Mouse (Mus musculus) embryo, embryonic 10.5 days (tissue): ENCODE measurements around the gene Atl2.

Experiments
- DNase-seq: peaks from one replicate; pipeline ENCODE4 v3.0.0-alpha.2; 2015; ENCODE audit warnings: low spot score

The Atl2 gene

GRCm38 (mm10) chr17:79818884-79819283 lies 77.0 kb downstream of the Atl2 start:
- no peak for DNase-seq

- DNase-seq, result peak; percentile 89
Observed at GRCm38 (mm10) chr17:79817995-79818394, 77.9 kb downstream of the Atl2 start.

GRCm38 (mm10) chr17:79817551-79817950 lies 78.4 kb downstream of the Atl2 start:
- DNase-seq, result no peak

GRCm38 (mm10) chr17:79816896-79817295 lies 79.0 kb downstream of the Atl2 start:
- no peak for DNase-seq

- no peak for DNase-seq
Observed at GRCm38 (mm10) chr17:79810421-79810820, 85.5 kb downstream of the Atl2 start.

GRCm38 (mm10) chr17:79809491-79810316 lies 86.2 kb downstream of the Atl2 start:
- no peak for DNase-seq

GRCm38 (mm10) chr17:79807237-79807930 lies 88.5 kb downstream of the Atl2 start:
- no peak for DNase-seq

GRCm38 (mm10) chr17:79804747-79805146 lies 91.2 kb downstream of the Atl2 start:
- DNase-seq, result no peak

- DNase-seq, result no peak
Observed at GRCm38 (mm10) chr17:79802056-79802455, 93.9 kb downstream of the Atl2 start.

- no peak for DNase-seq
Observed at GRCm38 (mm10) chr17:79798831-79799230, 97.1 kb downstream of the Atl2 start.
